In genomic region chr19:17078643-17079316, GRCm38 (mm10) we compare ENCODE assay signal across 16 mouse cellular contexts.
DNase-seq lines count a peak whose midpoint lies in the region; ATAC-seq and TF ChIP-seq lines count a peak whose summit lies in the region.
"Had no signal": no experiment of that assay in that cellular context is flagged by ENCODE, and none has a peak within 500 bp of the region (broad histone marks: within the 10 kb centered on the region; RNA-seq: fewer than 3 reads in every experiment).

No protein-coding gene starts in this region.

- TF ChIP-seq CTCF in midbrain, postnatal 0 days (IDR thresholded peaks at IDR 0.05), result no peak

- WGBS in kidney, embryonic 15.5 days, result 29% methylated on average over 8 of the region's 8 CpGs
- WGBS in hindbrain, embryonic 11.5 days, result 57% methylated on average over 8 of the region's 8 CpGs
- WGBS in hindbrain, embryonic 16.5 days, result 44% methylated on average over 8 of the region's 8 CpGs
- 45% methylated on average over 8 of the region's 8 CpGs for WGBS in midbrain, postnatal 0 days

- peak; percentile 66 for ATAC-seq in kidney, embryonic 15.5 days (replicated peaks; ENCODE audit: low FRiP score)
- ATAC-seq in hindbrain, embryonic 11.5 days (ENCODE audit: low FRiP score), result peak; percentile 59
- ATAC-seq in hindbrain, embryonic 16.5 days, result peak; percentile 68
- ATAC-seq in midbrain, postnatal 0 days (ENCODE audit: low FRiP score), result peak; percentile 56; the same call in 1 of the 2 replicates
- ATAC-seq: Patski had no signal

- no peaks in the 10 kb centered on the region for H3K36me3 ChIP-seq in kidney, embryonic 15.5 days
- no peaks in the 10 kb centered on the region for H3K36me3 ChIP-seq in hindbrain, embryonic 11.5 days (ENCODE audit: control insufficient read depth, insufficient read depth, low read length)
- no peaks in the 10 kb centered on the region for H3K36me3 ChIP-seq in hindbrain, embryonic 16.5 days (ENCODE audit: control insufficient read depth, insufficient read depth, low read length)
- H3K36me3 ChIP-seq in midbrain, postnatal 0 days (ENCODE audit: insufficient read depth, low read length), result no peaks in the 10 kb centered on the region
- H3K36me3 ChIP-seq: embryonic facial prominence, embryonic 10.5 days; heart, embryonic 15.5 days had no signal

- no peak overlapping the region for H3K4me2 ChIP-seq in kidney, embryonic 15.5 days
- H3K4me2 ChIP-seq in hindbrain, embryonic 11.5 days (replicated peaks; ENCODE audit: low read depth, low read length), result no peak overlapping the region
- H3K4me2 ChIP-seq in hindbrain, embryonic 16.5 days (ENCODE audit: low read length), result no peak overlapping the region
- H3K4me2 ChIP-seq in midbrain, postnatal 0 days (ENCODE audit: low read depth, low read length, poor library complexity, severe bottlenecking), result no peak overlapping the region
- H3K4me2 ChIP-seq: heart, embryonic 15.5 days had no signal

- DNase-seq in kidney, adult 11 months, result no peak
- DNase-seq in hindbrain, embryonic 11.5 days (ENCODE audit: low spot score), result peak; percentile 6
- DNase-seq in midbrain, postnatal 0 days (ENCODE audit: low spot score), result peak; percentile 35
- DNase-seq in layer of hippocampus, postnatal 36 days, result no peak
- DNase-seq in Muller cell, postnatal 12 days (ENCODE audit: inconsistent ontology term), result no peak
- DNase-seq in urinary bladder, postnatal 4 days (ENCODE audit: low spot score in 2 of 2), result no peak
- DNase-seq: adrenal gland, adult 2 months; heart, adult 11 months; right cerebral cortex, postnatal 25 days had no signal

- no peaks in the 10 kb centered on the region for H3K27me3 ChIP-seq in kidney, embryonic 15.5 days
- H3K27me3 ChIP-seq in hindbrain, embryonic 11.5 days (ENCODE audit: control insufficient read depth, insufficient read depth, low read length), result no peaks in the 10 kb centered on the region
- H3K27me3 ChIP-seq in hindbrain, embryonic 16.5 days (replicated peaks; ENCODE audit: control insufficient read depth, insufficient read depth, low read length), result no peaks in the 10 kb centered on the region
- no peaks in the 10 kb centered on the region for H3K27me3 ChIP-seq in midbrain, postnatal 0 days (ENCODE audit: insufficient read depth, low read length)
- H3K27me3 ChIP-seq: CH12.LX; heart, embryonic 15.5 days; Patski had no signal

- no peaks in the 10 kb centered on the region for H3K9me3 ChIP-seq in kidney, embryonic 15.5 days (replicated peaks)
- no peaks in the 10 kb centered on the region for H3K9me3 ChIP-seq in hindbrain, embryonic 11.5 days (ENCODE audit: control insufficient read depth, low read length)
- no peaks in the 10 kb centered on the region for H3K9me3 ChIP-seq in hindbrain, embryonic 16.5 days (ENCODE audit: control insufficient read depth, low read length)
- no peaks in the 10 kb centered on the region for H3K9me3 ChIP-seq in midbrain, postnatal 0 days (ENCODE audit: low read length)
- H3K9me3 ChIP-seq: embryonic facial prominence, embryonic 10.5 days; heart, embryonic 15.5 days had no signal

- no peak overlapping the region for H3K27ac ChIP-seq in kidney, embryonic 15.5 days
- no peak overlapping the region for H3K27ac ChIP-seq in hindbrain, embryonic 11.5 days (ENCODE audit: low read depth, low read length)
- no peak overlapping the region for H3K27ac ChIP-seq in hindbrain, embryonic 16.5 days (ENCODE audit: low read depth, low read length)
- H3K27ac ChIP-seq in midbrain, postnatal 0 days (ENCODE audit: low read depth, low read length), result no peak overlapping the region
- H3K27ac ChIP-seq: embryonic facial prominence, embryonic 10.5 days; heart, embryonic 15.5 days; liver, embryonic 14.5 days had no signal

- no peak overlapping the region for H3K4me3 ChIP-seq in kidney, embryonic 15.5 days (replicated peaks)
- H3K4me3 ChIP-seq in hindbrain, embryonic 11.5 days (ENCODE audit: low read depth, low read length), result no peak overlapping the region
- no peak overlapping the region for H3K4me3 ChIP-seq in hindbrain, embryonic 16.5 days (ENCODE audit: low read length)
- no peak overlapping the region for H3K4me3 ChIP-seq in midbrain, postnatal 0 days (ENCODE audit: low read depth, low read length)
- H3K4me3 ChIP-seq: embryonic facial prominence, embryonic 10.5 days; heart, embryonic 15.5 days had no signal

- no peak overlapping the region for H3K9ac ChIP-seq in kidney, embryonic 15.5 days
- H3K9ac ChIP-seq in hindbrain, embryonic 11.5 days (ENCODE audit: low read depth, low read length), result no peak overlapping the region
- H3K9ac ChIP-seq in hindbrain, embryonic 16.5 days (ENCODE audit: low read depth, low read length), result no peak overlapping the region
- no peak overlapping the region for H3K9ac ChIP-seq in midbrain, postnatal 0 days (replicated peaks; ENCODE audit: low read length, poor library complexity, severe bottlenecking)
- H3K9ac ChIP-seq: heart, embryonic 15.5 days; liver, embryonic 14.5 days had no signal

- H3K4me1 ChIP-seq in kidney, embryonic 15.5 days, result 0 out of 2 replicates have a peak, but pooled peaks cover 4% of the 10 kb centered on the region
- H3K4me1 ChIP-seq in hindbrain, embryonic 11.5 days (replicated peaks; ENCODE audit: control insufficient read depth, insufficient read depth, low read length), result no peaks in the 10 kb centered on the region
- no peaks in the 10 kb centered on the region; the same call in 1 of the 2 replicates for H3K4me1 ChIP-seq in hindbrain, embryonic 16.5 days (ENCODE audit: control insufficient read depth, insufficient read depth, low read depth, low read length)
- H3K4me1 ChIP-seq in midbrain, postnatal 0 days (ENCODE audit: insufficient read depth, low read length), result no peaks in the 10 kb centered on the region
- H3K4me1 ChIP-seq: heart, embryonic 15.5 days had no signal

Comparison
In these comparisons a context has a peak if more than half of its experiments do, and no peak if none do; other contexts are left out.
1. DNase-seq: peak in hindbrain, embryonic 11.5 days (single experiment) and midbrain, postnatal 0 days (single experiment); none in kidney, adult 11 months (single experiment), layer of hippocampus, postnatal 36 days (0 of 2), Muller cell, postnatal 12 days (single experiment) and urinary bladder, postnatal 4 days (0 of 2).
2. Peak in every context shown above with its lines, with median percentiles within 50 percentile points of each other: ATAC-seq.